Mouse (Mus musculus) limb, embryonic 12.5 days (tissue): Measurements from ENCODE around the gene Eprs. TPM values are rescaled to one million over a fixed set of nuclear protein-coding genes. Genes with fewer than 3 reads are reported as not detected.
"Not testable (repeated sequence)": the region's sequence is repeated elsewhere in the genome, so short reads cannot be mapped to it uniquely, and the experiment has no call there.

Source experiments
- ATAC-seq: fragments of 200-750 bp; cut with Nextera tagmentation; 2 replicates; pipeline ENCODE4 v1.8.0; 2017; ENCODE audit warnings: low read depth, moderate TSS enrichment; ENCODE audit not compliant: insufficient number of reproducible peaks, insufficient read depth, low FRiP score, low TSS enrichment
- H3K27ac ChIP-seq: fragments of 300-500 bp; sonication (generic); 2 replicates; pipeline ENCODE4 v1.5.1; 2016; ENCODE audit warnings: mild to moderate bottlenecking, moderate library complexity
- H3K27me3 ChIP-seq: fragments of 300-500 bp; sonication (generic); 2 replicates; pipeline ENCODE4 v1.6.1; 2016; ENCODE audit warnings: mild to moderate bottlenecking, moderate library complexity
- H3K36me3 ChIP-seq: fragments of 300-500 bp; sonication (generic); 2 replicates; pipeline ENCODE4 v1.6.1; 2016; ENCODE audit warnings: mild to moderate bottlenecking, moderate library complexity
- H3K4me1 ChIP-seq: fragments of 300-500 bp; sonication (generic); replicated peaks from 2 replicates; pipeline ENCODE4 v1.6.1; 2016
- H3K4me2 ChIP-seq: fragments of 300-500 bp; sonication (generic); 2 replicates; pipeline ENCODE4 v1.6.1; 2016; ENCODE audit warnings: mild to moderate bottlenecking, moderate library complexity
- H3K4me3 ChIP-seq: fragments of 300-500 bp; sonication (generic); replicated peaks from 2 replicates; pipeline ENCODE4 v1.5.1; 2016; ENCODE audit warnings: mild to moderate bottlenecking
- H3K9ac ChIP-seq: fragments of 300-500 bp; sonication (generic); replicated peaks from 2 replicates; pipeline ENCODE4 v1.6.1; 2016; ENCODE audit warnings: mild to moderate bottlenecking, moderate library complexity
- H3K9me3 ChIP-seq: fragments of 300-500 bp; sonication (generic); 2 replicates; pipeline ENCODE4 v1.6.1; 2016; ENCODE audit warnings: mild to moderate bottlenecking, moderate library complexity
- WGBS: fragments of 180-500 bp; shearing (Covaris S2); methylation state at CpG from one replicate; pipeline ENCODE4 v1.1.7; 2016; 5-methylcytosine and 5-hydroxymethylcytosine counted together
- polyA plus RNA-seq: library from polyadenylated mRNA; unstranded; fragments of >200 nt; fragmentation: Nextera tagmentation; extraction: Ambion mirVana; gene quantifications from 2 replicates; pipeline ENCODE4 v1.2.1, GENCODE M21; 2016

Gene Eprs
- 148 and 151 TPM in 2 replicates for polyA plus RNA-seq

DNA sequence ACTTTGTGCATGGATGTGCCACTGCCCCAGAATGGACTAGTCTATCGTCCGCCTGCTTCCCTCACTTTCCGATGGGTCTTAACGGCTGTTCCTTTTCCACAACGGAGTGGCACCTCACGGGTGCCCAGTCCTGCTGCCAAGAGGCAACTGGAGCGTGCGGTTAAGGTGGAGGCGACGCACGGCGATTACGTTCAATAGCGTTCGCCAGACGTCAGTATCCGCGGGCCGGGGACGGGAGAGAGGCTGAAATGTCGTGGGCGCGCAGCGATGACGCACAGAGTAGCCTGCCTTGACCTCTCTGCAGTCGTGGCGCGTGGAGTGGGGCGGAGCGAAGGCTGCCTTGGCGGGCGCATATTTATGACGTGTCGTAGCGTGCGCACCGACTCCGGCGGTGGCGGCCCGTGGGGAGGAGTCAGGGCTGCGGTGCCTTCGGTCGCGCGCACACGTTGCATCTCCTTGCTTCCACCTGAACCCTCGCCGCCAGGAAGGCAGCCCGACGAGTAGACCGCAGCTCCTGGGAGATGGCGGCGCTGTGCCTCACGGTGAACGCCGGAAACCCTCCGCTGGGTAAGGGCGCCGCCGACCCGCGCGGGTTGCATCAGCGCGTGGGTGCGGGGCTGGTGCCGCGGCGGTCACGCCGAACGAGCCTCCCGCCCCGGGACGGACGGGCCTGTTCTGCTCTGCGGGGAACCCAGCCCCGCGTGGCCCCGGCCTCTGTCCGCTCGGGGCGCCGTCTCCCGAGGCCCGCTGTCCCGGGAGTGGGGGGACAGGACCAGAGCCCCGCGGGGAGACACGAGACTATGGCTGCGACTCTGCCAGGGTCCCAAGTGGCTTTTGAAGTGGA, at the start of gene Eprs:
TSS of gene Eprs (plus strand) at position 368 of the 844 bp plus-strand sequence.
- H3K27me3 ChIP-seq, result no peaks in the 10 kb centered on the region
- peak within 1 kb of the TSS; percentile 98 for H3K4me3 ChIP-seq
- peak within 1 kb of the TSS; percentile 93 for H3K9ac ChIP-seq
- H3K4me1 ChIP-seq, result peaks cover 20% of the 10 kb centered on the region
- WGBS, result under 1% methylated on average over 92 of the region's 92 CpGs
- peaks cover 20% of the 10 kb centered on the region for H3K36me3 ChIP-seq
- H3K9me3 ChIP-seq, result no peaks in the 10 kb centered on the region
- H3K27ac ChIP-seq, result peak within 1 kb of the TSS; percentile 93
- peak; percentile 96 for ATAC-seq
- H3K4me2 ChIP-seq, result peak within 1 kb of the TSS; percentile 64

DNA sequence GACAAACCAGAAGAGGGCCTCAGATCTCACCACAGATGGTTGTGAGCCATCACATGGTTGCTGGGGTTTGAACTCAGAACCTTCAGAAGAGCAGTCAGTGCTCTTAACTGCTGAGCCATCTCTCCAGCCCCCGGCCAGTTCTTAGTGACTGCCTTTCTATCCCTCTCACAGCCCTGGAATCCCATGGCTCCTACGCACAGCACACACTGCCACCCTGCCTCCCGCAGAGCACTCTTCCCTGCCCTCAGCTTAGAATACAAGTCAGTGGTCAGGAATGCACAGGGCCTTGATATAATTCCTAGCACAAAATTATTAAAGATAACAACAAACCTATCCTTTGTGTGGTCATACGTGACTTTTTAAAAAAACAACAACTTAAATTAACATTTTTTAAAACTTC, 48.3 kb upstream of the Eprs start:
- Histone ChIP-seq H3K27me3 (no peaks in the 10 kb centered on the region), H3K4me2 (no peak overlapping the region), H3K27ac (no peak overlapping the region), H3K4me3 (no peak overlapping the region), H3K4me1 (no peaks in the 10 kb centered on the region), H3K36me3 (peaks cover 77% of the 10 kb centered on the region), H3K9me3 (no peaks in the 10 kb centered on the region), H3K9ac (no peak overlapping the region)
- ATAC-seq, result no peak
- WGBS, result 90% methylated on average over 4 of the region's 4 CpGs

DNA sequence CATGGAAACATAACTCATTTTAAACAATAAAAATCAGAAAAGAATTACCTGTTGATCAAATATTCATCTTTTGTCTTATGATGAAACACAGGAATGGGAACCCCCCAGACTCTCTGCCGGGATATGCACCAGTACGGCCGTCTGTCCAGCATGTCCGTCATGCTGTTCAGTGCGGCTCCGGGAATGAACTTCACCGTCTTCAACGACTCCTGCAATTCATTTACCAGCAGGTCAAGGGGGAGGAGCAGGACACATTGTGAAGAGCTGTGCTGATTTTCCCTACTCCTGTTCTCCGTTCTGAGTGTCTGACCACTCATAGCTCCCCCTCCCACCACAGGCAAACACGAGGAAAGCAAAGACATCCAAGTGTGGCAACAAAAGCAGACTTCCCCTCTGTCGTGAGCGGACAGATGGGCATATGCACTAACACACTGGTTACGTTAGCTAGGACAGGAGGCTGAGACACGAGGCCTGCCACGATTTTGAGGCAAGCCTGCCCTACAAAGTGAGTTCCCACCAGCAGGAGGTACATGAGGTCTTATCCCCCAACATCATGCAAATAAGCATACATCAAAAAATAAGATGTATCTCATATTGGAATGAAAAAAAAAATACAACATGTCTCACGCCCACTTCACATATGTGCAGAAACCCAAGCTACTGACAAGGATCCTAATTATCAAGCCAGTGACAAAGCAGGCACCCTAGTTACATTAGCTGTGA, 46.8 kb upstream of the Eprs start:
- no peak overlapping the region for H3K27ac ChIP-seq
- H3K36me3 ChIP-seq, result peaks cover 87% of the 10 kb centered on the region
- H3K4me1 ChIP-seq, result no peaks in the 10 kb centered on the region
- H3K4me3 ChIP-seq, result no peak overlapping the region
- no peak for ATAC-seq
- 90% methylated on average over 16 of the region's 16 CpGs for WGBS
- H3K27me3 ChIP-seq, result no peaks in the 10 kb centered on the region
- no peak overlapping the region for H3K4me2 ChIP-seq
- H3K9ac ChIP-seq, result no peak overlapping the region
- no peaks in the 10 kb centered on the region for H3K9me3 ChIP-seq

DNA sequence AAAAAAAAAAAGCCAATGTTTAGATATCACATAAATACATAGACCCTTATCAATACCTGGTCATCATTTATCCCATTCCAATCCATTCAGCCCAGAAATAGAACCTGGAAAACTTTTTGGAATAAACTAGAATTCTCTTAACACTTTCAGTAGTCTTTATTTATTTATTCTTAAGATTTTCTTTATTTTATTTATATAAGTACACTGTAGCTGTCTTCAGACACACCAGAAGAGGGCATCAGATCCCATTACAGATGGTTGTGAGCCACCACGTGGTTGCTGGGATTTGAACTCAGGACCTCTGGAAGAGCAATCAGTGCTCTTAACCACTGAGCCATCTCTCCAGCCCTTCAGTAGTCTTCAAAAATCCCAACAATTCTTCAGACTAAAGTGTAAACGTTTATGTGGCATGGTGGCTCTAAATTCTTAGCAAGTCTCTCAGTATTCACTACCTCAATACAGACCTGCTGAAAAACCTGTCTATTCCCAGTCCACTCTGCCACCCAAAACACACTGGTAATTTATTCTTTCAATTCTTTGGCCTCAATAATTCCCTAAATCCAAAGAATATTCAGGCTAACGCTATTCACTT, 35.0 kb upstream of the Eprs start:
- not testable (repeated sequence) for ATAC-seq, H3K27me3 ChIP-seq, H3K27ac ChIP-seq, H3K9ac ChIP-seq, H3K9me3 ChIP-seq
- peaks cover 11% of the 10 kb centered on the region for H3K4me1 ChIP-seq
- WGBS, result 64% methylated on average over 3 of the region's 3 CpGs
- H3K36me3 ChIP-seq, result peaks cover 44% of the 10 kb centered on the region
- H3K4me3 ChIP-seq, result peak overlapping the region; percentile 97
- H3K4me2 ChIP-seq, result peak overlapping the region; percentile 69

DNA sequence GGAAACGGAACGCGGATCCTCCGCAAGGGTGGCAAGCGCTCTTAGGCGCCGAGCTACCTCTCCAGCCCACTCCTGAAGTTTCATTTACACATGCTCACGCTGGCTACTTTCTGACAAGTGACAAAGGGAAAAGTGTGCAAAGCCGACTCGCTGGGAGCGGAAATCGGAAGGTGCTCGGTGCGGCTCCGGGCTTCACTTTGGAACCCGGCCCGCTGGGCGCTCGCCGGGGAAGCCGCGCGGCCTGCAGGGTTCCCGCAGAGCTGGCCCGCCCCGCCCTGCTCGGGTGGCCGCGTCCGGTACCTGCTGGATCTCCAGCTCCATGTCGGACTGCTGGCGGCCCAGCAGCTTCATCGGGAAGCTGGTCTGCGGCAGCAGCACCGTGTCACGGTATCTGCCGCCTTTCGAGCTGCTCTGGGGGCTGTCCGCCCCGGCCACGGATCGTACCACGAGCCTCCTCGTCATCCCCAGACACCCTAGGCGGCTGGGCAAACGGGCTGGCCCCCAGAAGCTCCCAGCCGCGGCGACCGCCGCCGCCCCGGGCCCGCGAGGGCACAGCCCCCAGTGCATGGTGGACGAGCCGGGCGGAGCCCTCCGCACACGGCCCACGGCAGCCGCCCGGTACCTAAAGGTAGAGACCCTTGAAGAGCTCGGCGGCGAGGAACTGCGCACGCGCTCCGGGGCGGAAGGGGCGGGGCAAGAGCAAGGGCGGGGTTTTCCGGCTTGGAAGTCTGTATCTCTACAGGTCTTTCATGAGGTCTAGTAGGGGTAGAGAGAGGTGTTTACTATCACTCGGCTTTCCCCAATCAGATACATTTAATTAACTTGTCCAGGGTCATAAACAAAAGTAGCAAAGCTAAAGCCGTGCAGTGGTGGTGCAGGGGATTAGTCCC, 33.9 kb upstream of the Eprs start, which contains the start of gene Iars2:
TSS of gene Iars2 (minus strand) at position 676 of the 890 bp plus-strand sequence.
- under 1% methylated on average over 76 of the region's 76 CpGs for WGBS
- peak; percentile 87 for ATAC-seq

DNA sequence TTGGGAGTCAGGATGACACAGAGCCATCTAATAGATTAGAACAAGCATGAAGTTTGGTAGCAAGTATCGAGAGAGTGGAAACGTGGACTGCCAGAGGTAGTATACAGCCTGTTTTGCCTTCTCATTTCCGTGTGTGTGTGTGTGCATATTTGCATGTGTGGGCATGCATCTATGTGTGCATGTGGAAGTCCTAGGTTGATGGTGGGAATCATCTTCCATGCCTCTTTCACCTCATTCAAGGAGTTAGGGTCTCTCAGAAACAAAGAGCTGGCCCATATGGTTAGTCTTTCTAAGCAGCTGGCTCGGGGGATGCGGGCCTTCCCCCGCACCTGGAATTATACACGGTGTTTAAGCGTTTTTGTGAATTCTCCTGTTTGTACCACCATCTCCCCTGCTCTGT, 33.0 kb upstream of the Eprs start:
- Histone ChIP-seq H3K27me3 (no peaks in the 10 kb centered on the region), H3K9ac (no peak overlapping the region), H3K9me3 (no peaks in the 10 kb centered on the region), H3K4me1 (peaks cover 16% of the 10 kb centered on the region), H3K27ac (no peak overlapping the region), H3K36me3 (peaks cover 24% of the 10 kb centered on the region), H3K4me3 (0 out of 2 replicates have a peak overlapping the region, but pooled peaks have one; percentile 97), H3K4me2 (peak overlapping the region; percentile 69; the same call in 1 of the 2 replicates)
- 92% methylated on average over 8 of the region's 8 CpGs for WGBS
- ATAC-seq, result no peak

More for the DNA sequence above, 33.9 kb upstream of the Eprs start, which contains the start of gene Iars2:
- H3K9ac ChIP-seq, result peak within 1 kb of the TSS; percentile 93
- H3K9me3 ChIP-seq, result no peaks in the 10 kb centered on the region
- no peaks in the 10 kb centered on the region for H3K27me3 ChIP-seq
- peak within 1 kb of the TSS; percentile 97 for H3K4me3 ChIP-seq
- H3K4me2 ChIP-seq, result peak within 1 kb of the TSS; percentile 69
- H3K27ac ChIP-seq, result peak within 1 kb of the TSS; percentile 97
- peaks cover 16% of the 10 kb centered on the region for H3K4me1 ChIP-seq
- H3K36me3 ChIP-seq, result peaks cover 32% of the 10 kb centered on the region

DNA sequence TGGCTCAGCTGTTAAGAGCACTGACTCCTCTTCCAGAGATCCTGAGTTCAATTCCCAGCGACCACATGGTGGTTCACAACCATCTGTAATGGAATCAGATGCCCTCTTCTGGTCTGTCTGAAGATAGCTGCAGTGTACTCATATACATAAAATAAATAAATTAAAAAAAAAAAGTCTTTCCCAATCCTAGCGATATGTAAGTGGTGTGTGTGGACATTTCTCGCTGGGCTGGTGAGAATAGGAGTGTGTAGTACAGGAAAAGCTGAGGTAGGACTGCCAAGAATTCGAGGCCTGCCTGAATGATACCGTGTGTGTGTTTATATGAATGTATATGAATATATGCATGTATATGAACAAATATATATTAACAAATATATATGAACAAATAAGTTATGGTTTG, 31.5 kb upstream of the Eprs start:
- no peak overlapping the region for H3K9ac ChIP-seq
- H3K4me2 ChIP-seq, result peak overlapping the region; percentile 60
- no peak for ATAC-seq
- peaks cover 10% of the 10 kb centered on the region for H3K36me3 ChIP-seq
- H3K4me3 ChIP-seq, result peak overlapping the region; percentile 61; the same call in 1 of the 2 replicates
- WGBS, result 60% methylated on average over 5 of the region's 5 CpGs
- no peaks in the 10 kb centered on the region for H3K27me3 ChIP-seq
- no peak overlapping the region for H3K27ac ChIP-seq
- peaks cover 16% of the 10 kb centered on the region for H3K4me1 ChIP-seq
- H3K9me3 ChIP-seq, result no peaks in the 10 kb centered on the region

DNA sequence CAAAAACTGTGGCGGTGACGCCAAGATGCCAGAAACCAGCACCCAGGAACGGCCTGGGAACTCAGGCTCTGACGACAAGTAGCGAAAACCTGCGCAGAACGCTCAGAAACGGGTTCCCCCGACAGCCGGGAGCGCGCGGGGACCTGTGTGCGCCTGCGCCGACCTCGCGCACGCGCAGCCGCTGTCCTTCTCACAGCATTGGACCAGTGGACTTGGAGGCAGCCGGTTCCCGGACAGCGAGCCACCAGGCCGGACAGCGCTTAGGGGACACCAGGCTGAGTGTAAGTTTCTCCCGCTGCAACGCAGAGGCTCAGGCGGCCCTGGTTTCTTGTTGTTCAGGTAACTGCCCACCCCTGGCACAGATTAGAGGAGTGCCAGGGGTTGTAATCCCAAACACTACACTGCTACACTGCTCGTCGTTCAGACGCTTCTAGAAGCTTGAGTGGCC, 30.8 kb upstream of the Eprs start, which contains the start of gene Bpnt1:
TSS of gene Bpnt1 (plus strand) at position 167 of the 448 bp plus-strand sequence.
- Histone ChIP-seq H3K4me2 (peak within 1 kb of the TSS; percentile 60), H3K4me1 (peaks cover 16% of the 10 kb centered on the region), H3K9ac (peak within 1 kb of the TSS; percentile 69), H3K9me3 (no peaks in the 10 kb centered on the region), H3K36me3 (peaks cover 3% of the 10 kb centered on the region), H3K27me3 (no peaks in the 10 kb centered on the region), H3K27ac (peak within 1 kb of the TSS; percentile 84), H3K4me3 (peak within 1 kb of the TSS; percentile 61)
- ATAC-seq, result peak; percentile 73
- WGBS, result under 1% methylated on average over 32 of the region's 32 CpGs

DNA sequence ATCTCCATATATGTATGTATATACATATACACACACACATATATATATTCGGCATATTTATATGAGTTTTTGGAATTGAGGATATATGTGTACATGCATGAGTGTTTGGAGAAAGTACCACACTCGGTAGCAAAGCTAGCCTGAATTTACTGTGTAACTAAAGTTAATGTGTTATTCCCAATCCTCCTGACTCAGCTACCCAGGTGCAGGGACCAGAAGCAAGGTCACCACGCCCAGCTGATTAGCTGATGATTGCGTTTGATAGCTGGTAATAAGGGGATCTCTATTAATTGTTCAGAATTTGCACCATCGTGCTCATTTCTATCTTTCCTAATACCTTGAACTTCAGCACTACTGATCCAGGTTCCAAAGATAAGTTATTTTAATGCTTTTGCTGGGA, 29.2 kb upstream of the Eprs start:
- H3K9ac ChIP-seq, result no peak overlapping the region
- no peak overlapping the region for H3K27ac ChIP-seq
- 91% methylated on average over 5 of the region's 5 CpGs for WGBS
- no peaks in the 10 kb centered on the region for H3K27me3 ChIP-seq
- H3K9me3 ChIP-seq, result no peaks in the 10 kb centered on the region
- H3K4me3 ChIP-seq, result no peak overlapping the region
- peaks cover 13% of the 10 kb centered on the region for H3K4me1 ChIP-seq
- H3K36me3 ChIP-seq, result peaks cover 3% of the 10 kb centered on the region; the same call in 1 of the 2 replicates
- no peak for ATAC-seq
- H3K4me2 ChIP-seq, result no peak overlapping the region

DNA sequence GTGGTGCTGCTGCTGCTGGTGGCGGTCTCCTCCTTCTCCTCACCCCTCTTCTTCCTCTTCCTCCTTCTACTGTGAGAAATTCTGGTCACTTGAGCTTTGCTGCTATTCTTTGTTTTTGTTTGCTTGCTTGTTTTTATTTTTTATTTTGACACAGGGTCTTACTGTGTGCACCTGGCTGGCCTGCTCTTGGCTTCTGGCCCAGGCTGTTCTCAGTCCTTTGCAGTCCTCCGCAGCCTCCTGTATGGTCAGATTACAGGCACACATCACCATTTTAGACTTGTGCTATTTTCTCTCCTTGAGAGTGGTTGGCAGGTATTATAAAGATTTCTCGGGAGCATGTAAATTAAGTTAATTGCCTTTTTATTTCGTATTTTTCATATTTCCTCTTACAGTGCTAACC, 28.7 kb upstream of the Eprs start:
- Histone ChIP-seq H3K27me3 (no peaks in the 10 kb centered on the region), H3K4me1 (peaks cover 13% of the 10 kb centered on the region), H3K4me3 (no peak overlapping the region), H3K36me3 (peaks cover 7% of the 10 kb centered on the region; the same call in 1 of the 2 replicates), H3K4me2 (no peak overlapping the region), H3K9me3 (no peaks in the 10 kb centered on the region), H3K27ac (no peak overlapping the region), H3K9ac (no peak overlapping the region)
- 89% methylated on average over 4 of the region's 4 CpGs for WGBS
- ATAC-seq, result no peak
